Mouse (Mus musculus) NIH3T3 (cell line): ENCODE data around the gene Dscam.

Source experiments
- DNase-seq: peaks from one replicate; pipeline ENCODE4 v3.0.0-alpha.2; 2012; ENCODE audit warnings: low read depth

Gene Dscam

GRCm38 (mm10) chr16:96556621-96557020, 613.9 kb downstream of the Dscam start:
- DNase-seq = no peak

GRCm38 (mm10) chr16:96555412-96555811, 615.1 kb downstream of the Dscam start:
- DNase-seq = no peak

DNA sequence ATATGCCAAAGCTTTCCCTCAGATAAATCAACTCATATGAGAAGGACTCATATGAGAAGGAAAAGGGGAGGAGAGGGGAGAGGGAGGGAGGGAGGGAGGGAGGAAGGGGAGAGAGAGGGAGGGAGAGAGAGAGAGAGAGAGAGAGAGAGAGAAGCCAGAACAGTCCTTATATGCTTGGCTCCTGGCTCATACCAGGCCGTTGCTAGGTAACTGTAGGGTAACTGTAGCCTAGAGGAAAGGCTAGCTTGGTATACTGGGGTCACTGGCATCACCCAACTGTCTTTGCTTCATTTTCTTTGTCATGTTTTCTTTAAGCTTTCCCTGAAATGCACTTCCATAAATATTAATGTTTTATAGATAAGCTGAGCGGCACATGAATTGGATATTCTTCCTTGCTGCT, 617.9 kb downstream of the Dscam start:
- DNase-seq = no peak

GRCm38 (mm10) chr16:96541056-96541455, 629.5 kb downstream of the Dscam start:
- DNase-seq = no peak
